Mouse (Mus musculus) G1E (cell line): ENCODE data around the gene Zeb2. TPM values are rescaled to one million over a fixed set of nuclear protein-coding genes. Genes with fewer than 3 reads are reported as not detected.

Experiments used
- ATAC-seq: 2 replicates; pipeline ENCODE4 v1.8.0; 2016; ENCODE audit warnings: mild to moderate bottlenecking; ENCODE audit not compliant: insufficient number of reproducible peaks, poor library complexity, low FRiP score, severe bottlenecking; ENCODE audit errors: extremely low read depth
- DNase-seq: peaks from one replicate; pipeline ENCODE4 v3.0.0; 2012; ENCODE audit warnings: low spot score
- H3K27me3 ChIP-seq: 2 replicates; pipeline ENCODE4 v1.6.1; 2012; ENCODE audit warnings: mild to moderate bottlenecking, low read length, inconsistent platforms; ENCODE audit not compliant: insufficient read depth
- H3K36me3 ChIP-seq: replicated peaks from 2 replicates; pipeline ENCODE3; 2012; ENCODE audit warnings: mild to moderate bottlenecking, inconsistent platforms
- H3K4me1 ChIP-seq: 2 replicates; pipeline ENCODE4 v1.6.1; 2012; ENCODE audit warnings: low read depth, low read length, inconsistent platforms, mixed read lengths; ENCODE audit not compliant: insufficient read depth
- H3K4me3 ChIP-seq: 2 replicates; pipeline ENCODE4 v1.5.1; 2012; ENCODE audit warnings: low read depth, mild to moderate bottlenecking, inconsistent platforms, low read length, moderate library complexity, mixed read lengths
- H3K9me3 ChIP-seq: replicated peaks from 2 replicates; pipeline ENCODE4 v1.6.1; 2012; ENCODE audit warnings: inconsistent platforms
- CTCF ChIP-seq: IDR thresholded peaks from 2 replicates; pipeline ENCODE4 v1.5.1; 2012; ENCODE audit warnings: low read depth, low read length, inconsistent platforms, mixed read lengths
- GATA1 ChIP-seq: IDR thresholded peaks from 2 replicates; pipeline ENCODE4 v1.6.1; 2012; ENCODE audit warnings: borderline replicate concordance, low read length, inconsistent platforms, mixed read lengths
- GATA2 ChIP-seq: IDR thresholded peaks from 2 replicates; pipeline ENCODE4 v1.6.1; 2012; ENCODE audit warnings: low read depth, low read length, inconsistent platforms, borderline replicate concordance
- POLR2AphosphoS5 ChIP-seq: IDR thresholded peaks from 2 replicates; pipeline ENCODE4 v1.6.1; 2012; ENCODE audit warnings: low read depth, low read length, inconsistent platforms; ENCODE audit not compliant: insufficient replicate concordance
- TAL1 ChIP-seq: conservative IDR thresholded peaks from 2 replicates; pipeline ENCODE4 v1.6.1; 2012; ENCODE audit warnings: low read depth, low read length, inconsistent platforms, mixed read lengths
- polyA plus RNA-seq: library from polyadenylated mRNA; stranded (reverse); fragments of >175 nt; gene quantifications from 2 replicates; pipeline ENCODE4 v1.2.3, GENCODE M21; 2012
- total RNA-seq, 2 experiments: library from RNA; stranded (forward) in 1 of 2; stranded (reverse) in 1 of 2; fragments of 200-1000 nt in 1 of 2; fragments of >200 nt in 1 of 2; fragmentation: Nextera tagmentation in 1 of 2; gene quantifications; 2 replicates each; pipeline ENCODE4 v1.2.3; 2014 to 2017

Gene Zeb2
- total and polyA plus RNA-seq, 3 experiments: 5.6 to 216 (median 79.0) TPM

DNA sequence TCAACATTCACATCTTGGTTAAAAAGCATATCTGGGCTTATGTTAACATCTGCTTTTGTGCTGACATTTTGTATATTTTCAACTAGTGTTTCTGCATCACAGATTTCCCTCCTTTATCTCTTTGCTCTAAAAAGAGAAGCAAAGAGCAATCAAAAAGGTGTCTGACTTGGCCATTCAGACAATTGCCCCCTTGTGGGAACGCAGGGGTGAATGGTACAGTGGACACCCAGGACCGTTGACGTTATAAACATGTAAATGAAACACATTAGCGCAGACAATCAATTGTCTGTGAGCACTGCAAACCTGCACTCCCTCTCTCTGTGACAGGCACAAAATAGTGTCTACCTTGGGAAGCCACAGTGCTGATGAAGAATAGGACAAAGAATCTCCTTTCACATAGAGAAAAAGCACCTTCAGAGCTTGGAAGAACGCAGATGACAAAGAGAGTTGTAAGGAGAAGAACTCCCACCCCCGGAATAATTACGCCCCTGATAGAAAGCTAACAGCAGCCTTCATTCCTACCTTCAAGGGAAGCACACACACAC lies 12.6 kb downstream of the Zeb2 start:
- DNase-seq: no peak
- peaks cover 77% of the 10 kb centered on the region for H3K4me1 ChIP-seq
- H3K9me3 ChIP-seq: no peaks in the 10 kb centered on the region
- no peak overlapping the region for H3K4me3 ChIP-seq
- H3K27me3 ChIP-seq: no peaks in the 10 kb centered on the region
- H3K36me3 ChIP-seq: peaks cover 57% of the 10 kb centered on the region
- TF ChIP-seq GATA2: no peak
- ATAC-seq: no peak

DNA sequence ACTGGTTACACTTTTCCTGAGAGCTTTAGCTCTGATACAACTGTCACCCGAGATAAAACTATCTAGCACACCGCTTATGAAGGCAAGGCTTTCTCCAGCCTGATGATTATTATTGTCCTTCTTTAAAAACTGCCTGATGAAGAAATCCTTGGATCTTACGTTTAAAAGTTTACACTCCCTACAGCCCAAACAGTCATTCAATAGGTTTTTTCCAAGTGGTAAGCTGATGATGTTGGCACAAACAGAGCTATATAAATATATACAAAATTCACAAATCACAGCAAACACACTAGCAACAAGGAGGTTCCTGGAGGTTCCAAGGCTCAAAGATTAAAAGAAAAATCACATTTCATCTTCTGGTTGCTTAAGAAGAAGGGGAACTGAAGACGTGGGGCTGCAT lies 13.1 kb downstream of the Zeb2 start:
- H3K4me1 ChIP-seq: peaks cover 78% of the 10 kb centered on the region
- no peaks in the 10 kb centered on the region for H3K27me3 ChIP-seq
- H3K36me3 ChIP-seq: peaks cover 58% of the 10 kb centered on the region
- H3K4me3 ChIP-seq: no peak overlapping the region
- ATAC-seq: no peak
- H3K9me3 ChIP-seq: no peaks in the 10 kb centered on the region
- no peak for DNase-seq
- TF ChIP-seq GATA1 (no peak), CTCF (no peak), GATA2 (no peak), TAL1 (no peak), POLR2AphosphoS5 (no peak)

GRCm38 (mm10) chr2:45103021-45103983 lies 13.9 kb downstream of the Zeb2 start:
- no peak for DNase-seq
- H3K4me3 ChIP-seq: no peak overlapping the region
- H3K9me3 ChIP-seq: no peaks in the 10 kb centered on the region
- no peaks in the 10 kb centered on the region for H3K27me3 ChIP-seq
- H3K36me3 ChIP-seq: peaks cover 59% of the 10 kb centered on the region
- H3K4me1 ChIP-seq: peaks cover 79% of the 10 kb centered on the region
- ATAC-seq: no peak
- TF ChIP-seq TAL1 (no peak), GATA1 (no peak), POLR2AphosphoS5 (no peak), CTCF (no peak), GATA2 (no peak)

DNA sequence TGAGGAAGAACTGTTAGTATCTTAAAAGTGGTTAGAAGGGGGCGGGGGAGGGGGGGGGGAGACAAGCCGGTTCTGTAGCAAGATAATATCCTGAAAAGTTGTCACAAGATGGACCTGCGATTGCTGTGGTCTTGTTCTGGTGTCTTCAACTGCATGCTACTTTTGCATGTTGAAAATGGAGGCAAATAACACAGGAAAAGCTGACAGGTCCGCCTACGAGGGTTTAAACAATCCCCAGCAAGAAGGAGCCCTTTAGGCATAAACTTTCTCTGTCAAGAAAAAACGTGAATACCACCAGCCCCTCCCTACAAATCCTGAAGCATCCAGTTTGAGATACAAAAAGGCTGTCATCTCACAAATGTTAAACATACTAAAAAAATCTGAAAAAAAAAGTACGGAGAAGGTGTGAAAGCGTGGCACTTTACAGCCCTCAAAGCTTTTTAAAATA lies 15.0 kb downstream of the Zeb2 start:
- Histone ChIP-seq H3K4me1 (peaks cover 78% of the 10 kb centered on the region), H3K27me3 (no peaks in the 10 kb centered on the region), H3K36me3 (peaks cover 62% of the 10 kb centered on the region), H3K4me3 (no peak overlapping the region), H3K9me3 (no peaks in the 10 kb centered on the region)
- ATAC-seq (no peak), DNase-seq (no peak)
- no peak for TF ChIP-seq CTCF
- TF ChIP-seq TAL1: no peak
- TF ChIP-seq POLR2AphosphoS5: no peak
- no peak for TF ChIP-seq GATA2
- no peak for TF ChIP-seq GATA1

- Histone ChIP-seq H3K4me3 (no peak overlapping the region), H3K27me3 (no peaks in the 10 kb centered on the region), H3K9me3 (no peaks in the 10 kb centered on the region), H3K36me3 (peaks cover 66% of the 10 kb centered on the region), H3K4me1 (peaks cover 79% of the 10 kb centered on the region)
- no peak for DNase-seq
- ATAC-seq: no peak
- no peak for TF ChIP-seq POLR2AphosphoS5
- TF ChIP-seq TAL1: no peak
- TF ChIP-seq GATA2: no peak
- TF ChIP-seq GATA1: no peak
- no peak for TF ChIP-seq CTCF
Measured at GRCm38 (mm10) chr2:45101586-45101985, 15.6 kb downstream of the Zeb2 start.

GRCm38 (mm10) chr2:45101040-45101439 lies 16.2 kb downstream of the Zeb2 start:
- Histone ChIP-seq H3K9me3 (no peaks in the 10 kb centered on the region), H3K36me3 (peaks cover 64% of the 10 kb centered on the region), H3K27me3 (no peaks in the 10 kb centered on the region), H3K4me1 (peaks cover 75% of the 10 kb centered on the region), H3K4me3 (peak overlapping the region; percentile 11; the same call in 1 of the 2 replicates)
- DNase-seq: no peak
- no peak for ATAC-seq
- TF ChIP-seq CTCF (no peak), TAL1 (no peak), POLR2AphosphoS5 (no peak), GATA2 (no peak), GATA1 (no peak)
